Mouse (Mus musculus) monocyte, adult 2 months (primary cell): ENCODE measurements around the gene Dcaf12.

Source experiments
- DNase-seq, 2 experiments: peaks; one replicate each; pipeline ENCODE4 v3.0.0; 2022; ENCODE audit warnings: low spot score in 2 of 2, low read depth in 1 of 2

Dcaf12 gene

GRCm38 (mm10) chr4:41310567-41311563 is 3.8 kb downstream of the Dcaf12 start:
- DNase-seq = peak; percentile 38 to 40

- no peak for DNase-seq
Measured at GRCm38 (mm10) chr4:41307406-41307805, 7.3 kb downstream of the Dcaf12 start.

- DNase-seq = no peak
Measured at GRCm38 (mm10) chr4:41304302-41304701, 10.4 kb downstream of the Dcaf12 start.

GRCm38 (mm10) chr4:41303671-41304070 is 11.0 kb downstream of the Dcaf12 start:
- DNase-seq = no peak

- no peak for DNase-seq
Measured at GRCm38 (mm10) chr4:41298976-41299375, 15.7 kb downstream of the Dcaf12 start.

GRCm38 (mm10) chr4:41295960-41296359 is 18.7 kb downstream of the Dcaf12 start:
- DNase-seq = no peak

- DNase-seq = no peak
Measured at GRCm38 (mm10) chr4:41295507-41295906, 19.2 kb downstream of the Dcaf12 start.

GRCm38 (mm10) chr4:41293907-41294306 is 20.8 kb downstream of the Dcaf12 start:
- no peak for DNase-seq

- no peak for DNase-seq
Measured at GRCm38 (mm10) chr4:41289802-41290201, 24.9 kb downstream of the Dcaf12 start.

GRCm38 (mm10) chr4:41286420-41286819 is 28.3 kb downstream of the Dcaf12 start:
- no peak for DNase-seq

- no peak for DNase-seq
Measured at GRCm38 (mm10) chr4:41284087-41284486, 30.6 kb downstream of the Dcaf12 start.

- DNase-seq = no peak
Measured at GRCm38 (mm10) chr4:41275927-41276326, 38.8 kb downstream of the Dcaf12 start.

GRCm38 (mm10) chr4:41274980-41275850 is 39.5 kb downstream of the Dcaf12 start, which contains the start of gene Ubap2:
Ubap2 (minus strand) TSS chr4:41275144.
- DNase-seq = peak; percentile 90 to 94

- no peak for DNase-seq
Measured at GRCm38 (mm10) chr4:41274377-41274979, 40.2 kb downstream of the Dcaf12 start.

GRCm38 (mm10) chr4:41268133-41268532 is 46.6 kb downstream of the Dcaf12 start:
- DNase-seq = no peak

- no peak for DNase-seq
Measured at GRCm38 (mm10) chr4:41266350-41266749, 48.3 kb downstream of the Dcaf12 start.

- DNase-seq = no peak
Measured at GRCm38 (mm10) chr4:41260691-41261090, 54.0 kb downstream of the Dcaf12 start.

GRCm38 (mm10) chr4:41259019-41259418 is 55.7 kb downstream of the Dcaf12 start:
- no peak for DNase-seq

GRCm38 (mm10) chr4:41257752-41258151 is 56.9 kb downstream of the Dcaf12 start:
- no peak for DNase-seq

GRCm38 (mm10) chr4:41255564-41256210 is 59.0 kb downstream of the Dcaf12 start:
- no peak for DNase-seq

- no peak for DNase-seq
Measured at GRCm38 (mm10) chr4:41253756-41254155, 60.9 kb downstream of the Dcaf12 start.
